Mouse (Mus musculus): ENCODE results near the gene Fyb.

Gene Fyb

DNA sequence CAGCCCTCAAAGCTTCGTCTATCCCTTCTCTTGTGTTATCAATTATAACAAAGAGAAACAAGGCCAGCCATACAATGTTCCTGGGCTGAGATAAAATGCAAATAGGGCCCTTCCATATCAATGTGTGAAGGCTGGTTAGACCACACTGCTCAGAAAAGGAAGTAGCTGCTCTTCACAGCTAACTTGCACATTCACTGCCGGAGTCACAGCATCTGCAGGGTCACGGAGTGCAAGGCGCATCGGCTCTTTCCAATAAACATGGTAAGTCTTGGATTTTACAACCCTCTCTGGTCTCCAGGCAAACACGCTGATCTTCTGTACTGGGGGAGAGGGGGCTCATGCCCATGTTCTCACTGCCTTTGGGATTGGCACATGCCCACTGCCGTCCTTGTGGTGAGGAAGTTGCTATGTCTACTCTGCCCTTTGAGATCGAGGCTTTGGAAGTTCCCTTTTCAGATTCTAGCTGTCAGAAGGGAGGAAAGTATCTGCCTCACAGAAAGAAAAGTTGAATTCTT is at the start of gene Fyb:
TSS of gene Fyb (plus strand) at position 201 of the 515 bp plus-strand sequence.
- DNase-seq (ENCODE audit: low spot score in 2 of 2), result no peak

- DNase-seq (ENCODE audit: low spot score in 2 of 2), result no peak
Observed at GRCm38 (mm10) chr15:6483561-6483960, 39.1 kb upstream of the Fyb start.

DNA sequence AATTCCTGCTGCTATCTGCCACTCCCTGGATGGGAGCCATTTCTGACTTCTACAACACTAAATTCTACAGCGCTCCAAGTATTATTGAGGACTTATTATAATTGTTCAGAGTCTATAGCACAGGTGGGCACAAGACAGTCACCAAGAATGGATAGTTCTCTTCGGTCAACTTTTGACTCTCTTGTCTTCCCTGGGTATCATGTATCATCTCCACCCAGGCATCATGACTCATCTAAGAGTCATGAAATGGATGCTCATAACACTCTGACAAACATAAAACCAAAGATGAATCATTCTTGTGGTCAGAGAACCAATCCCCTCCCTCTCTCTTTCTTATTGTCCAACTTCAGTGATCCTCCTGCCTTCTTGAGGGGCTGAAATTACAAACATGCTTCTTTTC is 30.3 kb upstream of the Fyb start:
- DNase-seq (ENCODE audit: low spot score in 2 of 2), result no peak

DNA sequence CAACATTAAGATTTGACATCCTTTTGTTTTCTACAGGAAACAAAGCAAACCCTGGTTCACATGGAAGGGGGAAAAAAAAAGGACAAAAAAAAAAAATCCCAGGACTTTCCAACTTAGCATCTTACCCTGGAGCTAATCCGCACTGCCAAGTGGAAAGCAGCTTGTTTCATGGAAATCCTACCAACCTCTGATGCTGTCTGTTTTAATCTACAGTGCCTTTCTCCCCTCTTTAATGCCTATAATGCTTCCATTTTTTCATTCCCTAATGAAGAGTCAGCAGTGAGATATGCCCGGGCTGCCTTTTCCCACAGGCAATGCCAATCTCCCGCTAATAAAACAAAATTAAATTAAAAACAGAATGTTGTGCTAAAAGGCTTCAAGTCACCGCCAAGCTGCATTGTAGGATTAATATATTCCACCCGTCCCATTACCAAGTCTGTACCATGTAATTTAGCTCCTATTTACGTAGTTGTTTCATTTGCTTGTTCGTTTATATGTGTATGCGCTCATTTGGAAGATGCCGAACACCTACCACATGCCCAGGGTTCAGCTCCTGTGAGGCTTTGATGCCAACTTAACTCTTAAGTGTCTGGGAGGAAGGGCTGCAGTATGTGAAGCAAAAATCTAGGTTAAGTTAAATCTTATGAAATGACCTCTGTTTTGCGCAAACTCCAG is 24.1 kb upstream of the Fyb start:
- DNase-seq (ENCODE audit: low spot score in 2 of 2), result no peak

GRCm38 (mm10) chr15:6500787-6501186 is 21.9 kb upstream of the Fyb start:
- DNase-seq (ENCODE audit: low spot score in 2 of 2), result no peak

GRCm38 (mm10) chr15:6517525-6517924 is 5.1 kb upstream of the Fyb start:
- no peak for DNase-seq (ENCODE audit: low spot score in 2 of 2)

DNA sequence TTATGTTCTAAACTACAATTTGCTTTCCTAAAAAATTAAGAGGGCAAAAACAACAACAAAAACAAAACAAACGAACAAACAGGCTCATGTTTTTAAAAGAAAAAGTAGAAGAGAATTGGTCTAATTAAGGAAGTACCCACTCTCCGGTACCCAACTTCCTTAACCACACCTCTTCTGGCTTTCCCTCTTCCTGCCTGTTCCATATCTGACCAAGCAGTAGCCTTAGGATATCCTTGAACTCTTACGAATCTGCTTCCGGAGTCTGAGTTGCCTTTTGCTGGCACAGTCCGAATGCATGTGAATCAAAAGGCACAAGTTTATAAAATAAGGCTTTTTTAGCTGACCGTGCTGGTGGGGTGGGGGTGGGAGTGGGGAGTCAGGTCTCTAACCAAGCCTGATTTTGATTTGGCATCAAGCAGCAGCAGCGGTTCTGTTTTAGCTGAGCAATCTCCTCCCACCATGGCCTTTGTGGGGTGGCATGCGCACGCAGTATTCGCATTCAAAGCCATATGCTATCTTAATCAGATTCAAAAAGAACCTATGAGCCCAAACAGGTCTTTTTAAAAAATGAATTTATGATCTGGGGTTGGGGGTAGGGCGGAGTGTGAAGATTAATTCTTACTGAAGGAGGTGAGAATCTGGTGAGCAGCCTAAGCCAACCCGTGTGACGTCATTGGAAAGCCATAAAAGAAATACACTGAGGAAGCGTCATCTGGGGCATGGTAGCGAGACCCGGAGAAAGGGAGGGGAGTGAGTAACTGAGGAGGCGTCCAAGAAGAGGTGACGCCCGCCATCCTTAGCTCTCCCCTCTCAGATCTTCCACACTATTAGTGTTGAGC is 3.0 kb upstream of the Fyb start:
- DNase-seq (ENCODE audit: low spot score in 2 of 2), result no peak

DNA sequence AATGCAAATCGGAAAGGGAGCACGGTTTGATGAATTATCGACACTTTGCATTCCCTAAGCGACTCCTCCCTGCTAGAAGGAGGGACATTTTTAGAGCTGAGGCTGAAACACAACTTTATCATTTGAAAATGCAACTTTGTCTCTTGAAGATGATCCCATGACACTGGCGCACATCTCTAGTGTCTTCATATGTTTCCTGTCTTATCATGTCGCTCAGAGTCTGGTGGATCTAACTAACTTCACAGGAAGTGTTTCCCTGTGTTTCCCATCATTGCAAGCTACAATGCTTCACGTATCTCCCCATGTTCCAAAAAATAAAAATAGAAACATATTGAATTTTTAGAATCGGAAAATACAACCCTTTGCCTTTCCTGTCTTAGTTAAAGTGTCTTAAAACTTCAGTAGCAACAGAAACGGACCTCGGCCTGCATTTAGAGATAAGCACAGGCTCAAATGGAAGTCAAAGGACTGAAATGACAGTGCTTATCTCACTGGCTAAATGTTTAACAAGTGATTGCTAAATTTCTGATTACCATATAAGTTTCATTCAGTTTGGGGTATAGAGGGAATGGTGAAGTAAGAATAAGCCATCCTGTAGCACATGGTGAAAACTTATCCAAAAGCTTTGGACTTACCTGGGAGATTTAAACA is 2.0 kb upstream of the Fyb start:
- no peak for DNase-seq (ENCODE audit: low spot score in 2 of 2)

- DNase-seq (ENCODE audit: low spot score in 2 of 2), result no peak
Observed at GRCm38 (mm10) chr15:6524801-6525200, 2.1 kb downstream of the Fyb start.

- no peak for DNase-seq (ENCODE audit: low spot score in 2 of 2)
Observed at GRCm38 (mm10) chr15:6525386-6525785, 2.7 kb downstream of the Fyb start.

- DNase-seq (ENCODE audit: low spot score in 2 of 2), result no peak
Observed at GRCm38 (mm10) chr15:6533858-6534343, 11.2 kb downstream of the Fyb start.

DNA sequence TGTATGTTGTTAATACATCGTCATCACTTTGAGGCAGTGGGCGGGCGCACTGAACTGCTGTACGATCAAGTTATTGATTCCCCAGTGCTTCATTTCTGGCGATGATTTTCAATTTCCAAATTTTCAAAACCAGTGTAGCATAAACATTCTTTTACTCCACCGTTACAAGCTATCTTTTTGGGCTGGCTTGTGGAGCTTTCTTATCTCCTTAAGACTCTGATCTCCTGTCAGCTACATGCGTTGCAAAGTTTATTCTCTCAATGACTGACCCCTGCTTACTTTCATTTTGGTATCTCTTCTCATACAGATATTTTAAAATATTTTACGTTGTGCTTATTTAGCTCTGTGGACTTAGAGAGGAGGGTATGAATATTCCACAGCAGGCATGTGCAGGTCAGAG is 11.9 kb downstream of the Fyb start:
- no peak for DNase-seq (ENCODE audit: low spot score in 2 of 2)

DNA sequence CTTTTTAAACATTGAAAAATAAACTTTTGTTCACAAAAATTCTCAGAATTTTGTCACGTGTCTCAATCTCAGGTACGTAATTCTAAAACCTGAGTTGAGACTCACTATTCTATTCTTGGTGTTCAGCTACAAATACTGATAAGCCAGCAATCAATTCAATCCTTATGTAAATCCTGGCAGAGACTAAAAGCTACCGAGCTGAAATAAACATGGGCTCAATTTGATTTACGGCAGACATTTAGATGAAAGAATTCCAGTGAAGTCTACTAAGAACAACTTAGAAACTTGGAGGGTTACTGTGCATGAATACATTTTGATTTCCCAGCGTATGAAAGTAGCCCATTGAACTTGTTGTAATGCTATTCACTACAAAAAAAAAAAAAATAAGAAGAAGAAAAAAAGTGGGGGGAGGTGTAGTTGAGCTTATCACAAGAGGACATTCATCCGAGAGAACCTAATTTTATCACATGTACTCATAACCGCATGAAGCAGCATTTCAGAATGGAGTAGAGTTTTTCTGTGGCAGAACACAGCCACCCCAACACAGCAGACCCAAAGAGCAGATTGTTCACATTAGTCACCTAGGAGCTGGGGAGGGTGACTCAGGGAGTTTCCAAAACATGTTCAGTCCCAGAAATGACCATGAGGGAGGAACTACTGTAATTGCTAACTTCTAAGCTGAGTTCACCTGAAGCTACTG is 17.1 kb downstream of the Fyb start:
- no peak for DNase-seq (ENCODE audit: low spot score in 2 of 2)

DNA sequence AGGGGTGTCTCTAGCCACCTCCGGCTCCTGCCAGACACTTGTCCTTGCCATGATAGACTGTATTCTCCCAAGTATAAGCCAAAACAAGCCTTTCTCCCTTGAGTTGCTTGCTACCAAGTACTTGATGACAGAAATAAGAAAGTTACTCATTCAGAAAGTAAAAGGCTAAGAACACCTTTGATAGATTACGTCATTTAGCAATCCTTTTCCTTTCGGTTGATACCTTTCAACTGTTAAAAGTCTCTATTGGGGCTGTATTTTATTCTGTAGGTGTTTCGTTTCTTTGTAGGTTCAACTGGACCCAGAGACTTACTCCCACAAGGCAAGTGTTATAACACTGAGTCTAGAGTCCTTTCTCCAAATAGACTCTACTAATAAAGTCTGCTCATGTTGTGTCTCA is 26.3 kb downstream of the Fyb start:
- no peak for DNase-seq (ENCODE audit: low spot score in 2 of 2)

DNA sequence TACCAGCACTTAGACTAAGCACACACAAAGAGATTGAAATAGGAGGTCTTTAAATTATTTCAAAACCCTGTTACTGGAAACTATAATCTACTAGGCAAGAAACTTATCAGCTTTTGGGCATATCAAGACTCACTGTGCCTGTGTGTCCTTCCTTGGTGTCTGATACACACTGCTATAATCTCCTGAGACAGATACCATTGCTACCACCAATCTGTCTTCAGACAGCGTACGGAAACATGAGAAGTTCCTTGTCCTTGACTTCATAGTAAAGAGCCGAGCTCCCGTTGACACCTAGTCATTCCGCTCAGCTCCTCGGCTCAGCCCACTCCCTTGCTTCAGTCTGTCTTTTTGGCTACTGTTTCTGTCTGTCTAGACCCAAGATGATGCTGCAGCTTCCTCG is 29.2 kb downstream of the Fyb start:
- no peak for DNase-seq (ENCODE audit: low spot score in 2 of 2)

DNA sequence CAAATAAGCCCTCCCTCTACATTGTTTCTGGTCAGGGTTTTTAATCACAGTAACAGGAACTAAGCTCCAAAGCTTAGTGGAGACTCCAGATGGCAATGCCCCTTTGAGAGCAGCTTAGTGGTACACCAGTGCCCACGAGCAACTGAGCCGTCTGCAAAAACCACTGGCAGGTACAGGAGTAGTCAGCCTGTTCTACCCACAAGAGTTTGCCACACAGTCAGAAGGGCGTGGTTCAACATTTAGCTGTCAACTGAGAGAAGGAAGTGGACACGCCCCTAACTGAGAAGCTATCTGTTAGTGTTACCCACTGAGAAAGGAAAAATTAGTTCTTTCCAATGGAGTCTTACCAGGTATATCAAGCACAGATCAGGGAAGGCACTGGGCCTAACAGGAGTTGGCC is 32.1 kb downstream of the Fyb start:
- no peak for DNase-seq (ENCODE audit: low spot score in 2 of 2)

GRCm38 (mm10) chr15:6555536-6555935 is 32.9 kb downstream of the Fyb start:
- no peak for DNase-seq (ENCODE audit: low spot score in 2 of 2)

DNA sequence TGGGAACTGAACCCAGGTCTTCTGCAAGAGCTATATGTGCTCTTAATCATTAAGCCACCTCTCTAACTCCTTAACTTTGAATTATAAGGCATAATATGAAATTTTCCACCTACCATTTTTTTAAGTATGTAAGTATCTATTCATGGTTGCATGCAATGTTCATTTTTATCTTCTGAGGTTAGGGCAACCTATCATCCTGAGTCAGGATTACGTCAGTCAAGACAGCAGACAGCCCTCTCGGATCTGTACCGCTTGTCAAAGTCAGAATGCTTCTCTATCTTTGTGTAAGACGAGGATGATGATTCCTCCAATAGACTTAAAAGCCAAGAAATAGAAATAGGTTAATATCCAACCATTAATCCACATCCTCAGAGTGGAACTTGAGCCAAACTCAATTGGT is 33.6 kb downstream of the Fyb start:
- no peak for DNase-seq (ENCODE audit: low spot score in 2 of 2)

DNA sequence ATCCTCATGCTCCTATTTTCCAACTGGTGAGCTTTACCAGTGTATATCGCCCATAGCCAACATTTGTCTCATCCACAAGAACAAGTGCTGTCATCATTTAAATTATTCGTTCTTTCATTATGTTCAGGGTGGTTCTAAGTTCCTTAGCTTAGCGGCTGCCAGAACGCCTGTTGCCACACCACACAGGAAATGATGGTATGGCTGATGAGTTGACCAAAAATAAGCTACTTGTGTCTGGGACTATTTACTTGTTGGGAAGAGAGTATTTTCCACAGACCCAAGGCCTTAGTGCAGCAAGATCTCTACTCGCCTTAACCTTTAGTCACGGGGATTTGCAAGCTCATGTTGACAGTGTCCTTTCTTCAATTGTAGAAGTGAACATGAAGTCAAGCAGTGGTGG is 34.3 kb downstream of the Fyb start:
- no peak for DNase-seq (ENCODE audit: low spot score in 2 of 2)

- no peak for DNase-seq (ENCODE audit: low spot score in 2 of 2)
Observed at GRCm38 (mm10) chr15:6557552-6557951, 34.9 kb downstream of the Fyb start.

DNA sequence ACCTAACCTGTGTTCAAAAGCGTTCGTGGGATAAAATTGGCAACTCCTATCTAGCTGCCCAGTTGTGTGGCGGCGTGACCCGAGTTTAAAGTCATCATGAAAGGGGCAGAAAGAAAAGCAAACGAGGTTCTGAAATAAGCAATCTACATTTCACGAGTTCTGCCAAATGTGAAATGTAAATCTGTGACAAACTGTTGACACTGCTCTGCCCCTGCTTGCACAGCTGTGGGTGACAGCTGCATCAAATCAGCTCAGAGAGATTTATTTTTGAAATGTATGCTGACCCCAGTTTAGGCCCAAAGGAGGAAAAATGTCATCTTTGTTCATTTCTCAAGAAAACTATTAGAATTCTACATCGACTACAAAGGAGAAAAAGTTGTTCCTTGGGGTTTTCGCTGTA is 36.5 kb downstream of the Fyb start:
- no peak for DNase-seq (ENCODE audit: low spot score in 2 of 2)

GRCm38 (mm10) chr15:6560696-6561095 is 38.0 kb downstream of the Fyb start:
- DNase-seq (ENCODE audit: low spot score in 2 of 2), result no peak
